Mouse (Mus musculus): ENCODE results near the gene Rpl27a. TPM values are rescaled to one million over a fixed set of nuclear protein-coding genes. Genes with fewer than 3 reads are reported as not detected.

Rpl27a gene
- polyA plus RNA-seq, 1 experiment from 2014 or later = 208 TPM

- H3K27me3 ChIP-seq (replicated peaks; ENCODE audit: control insufficient read depth, insufficient read depth, low read length) = no peaks in the 10 kb centered on the region
- peak overlapping the region; percentile 35; the same call in 1 of the 2 replicates for H3K27ac ChIP-seq (ENCODE audit: low read depth, low read length)
- H3K9ac ChIP-seq (ENCODE audit: low read depth, low read length) = no peak overlapping the region; the same call in 1 of the 2 replicates
- peaks cover 45% of the 10 kb centered on the region for H3K36me3 ChIP-seq (ENCODE audit: control insufficient read depth, insufficient read depth, low read length)
- ATAC-seq (replicated peaks; ENCODE audit: low FRiP score) (no peak), DNase-seq (ENCODE audit: low spot score) (no peak)
- H3K4me1 ChIP-seq (replicated peaks; ENCODE audit: control insufficient read depth, insufficient read depth, low read length) = peaks cover 8% of the 10 kb centered on the region
- no peaks in the 10 kb centered on the region for H3K9me3 ChIP-seq (ENCODE audit: control insufficient read depth, low read length)
- H3K4me2 ChIP-seq = no peak overlapping the region
- WGBS = 55% methylated on average over 2 of the region's 2 CpGs
- H3K4me3 ChIP-seq (ENCODE audit: low read depth, low read length) = no peak overlapping the region
Measured at GRCm38 (mm10) chr7:109523304-109523703, 4.4 kb downstream of the Rpl27a start.

GRCm38 (mm10) chr7:109523741-109524441 lies 4.9 kb downstream of the Rpl27a start:
- Histone ChIP-seq H3K4me3 (ENCODE audit: low read depth, low read length) (no peak overlapping the region), H3K9me3 (ENCODE audit: control insufficient read depth, low read length) (no peaks in the 10 kb centered on the region), H3K27ac (ENCODE audit: low read depth, low read length) (no peak overlapping the region; the same call in 1 of the 2 replicates), H3K4me1 (replicated peaks; ENCODE audit: control insufficient read depth, insufficient read depth, low read length) (peaks cover 7% of the 10 kb centered on the region), H3K4me2 (no peak overlapping the region), H3K27me3 (replicated peaks; ENCODE audit: control insufficient read depth, insufficient read depth, low read length) (no peaks in the 10 kb centered on the region), H3K36me3 (ENCODE audit: control insufficient read depth, insufficient read depth, low read length) (peaks cover 45% of the 10 kb centered on the region), H3K9ac (ENCODE audit: low read depth, low read length) (no peak overlapping the region)
- DNase-seq (ENCODE audit: low spot score) (no peak), ATAC-seq (replicated peaks; ENCODE audit: low FRiP score) (no peak)
- WGBS = 62% methylated on average over 6 of the region's 6 CpGs

GRCm38 (mm10) chr7:109524442-109524744 lies 5.4 kb downstream of the Rpl27a start:
- Histone ChIP-seq H3K4me1 (replicated peaks; ENCODE audit: control insufficient read depth, insufficient read depth, low read length) (peaks cover 7% of the 10 kb centered on the region), H3K27me3 (replicated peaks; ENCODE audit: control insufficient read depth, insufficient read depth, low read length) (no peaks in the 10 kb centered on the region), H3K4me2 (no peak overlapping the region), H3K4me3 (ENCODE audit: low read depth, low read length) (no peak overlapping the region), H3K9me3 (ENCODE audit: control insufficient read depth, low read length) (no peaks in the 10 kb centered on the region), H3K27ac (ENCODE audit: low read depth, low read length) (no peak overlapping the region; the same call in 1 of the 2 replicates), H3K9ac (ENCODE audit: low read depth, low read length) (no peak overlapping the region), H3K36me3 (ENCODE audit: control insufficient read depth, insufficient read depth, low read length) (peaks cover 45% of the 10 kb centered on the region)
- no peak for DNase-seq (ENCODE audit: low spot score)
- ATAC-seq (replicated peaks; ENCODE audit: low FRiP score) = no peak

GRCm38 (mm10) chr7:109524763-109525162 lies 5.8 kb downstream of the Rpl27a start:
- no peak overlapping the region for H3K4me2 ChIP-seq
- no peak for DNase-seq (ENCODE audit: low spot score)
- no peak overlapping the region for H3K9ac ChIP-seq (ENCODE audit: low read depth, low read length)
- no peak overlapping the region for H3K27ac ChIP-seq (ENCODE audit: low read depth, low read length)
- H3K4me1 ChIP-seq (replicated peaks; ENCODE audit: control insufficient read depth, insufficient read depth, low read length) = peaks cover 7% of the 10 kb centered on the region
- H3K36me3 ChIP-seq (ENCODE audit: control insufficient read depth, insufficient read depth, low read length) = peaks cover 45% of the 10 kb centered on the region
- ATAC-seq (replicated peaks; ENCODE audit: low FRiP score) = no peak
- no peak overlapping the region for H3K4me3 ChIP-seq (ENCODE audit: low read depth, low read length)
- no peaks in the 10 kb centered on the region for H3K27me3 ChIP-seq (replicated peaks; ENCODE audit: control insufficient read depth, insufficient read depth, low read length)
- H3K9me3 ChIP-seq (ENCODE audit: control insufficient read depth, low read length) = no peaks in the 10 kb centered on the region
- 85% methylated on average over 3 of the region's 3 CpGs for WGBS

GRCm38 (mm10) chr7:109525740-109526663 lies 7.1 kb downstream of the Rpl27a start:
- Histone ChIP-seq H3K9ac (ENCODE audit: low read depth, low read length) (no peak overlapping the region), H3K27ac (ENCODE audit: low read depth, low read length) (peak overlapping the region; percentile 8; the same call in 1 of the 2 replicates), H3K4me1 (replicated peaks; ENCODE audit: control insufficient read depth, insufficient read depth, low read length) (peaks cover 5% of the 10 kb centered on the region), H3K9me3 (ENCODE audit: control insufficient read depth, low read length) (no peaks in the 10 kb centered on the region), H3K4me2 (no peak overlapping the region), H3K27me3 (replicated peaks; ENCODE audit: control insufficient read depth, insufficient read depth, low read length) (no peaks in the 10 kb centered on the region), H3K4me3 (ENCODE audit: low read depth, low read length) (no peak overlapping the region), H3K36me3 (ENCODE audit: control insufficient read depth, insufficient read depth, low read length) (peaks cover 41% of the 10 kb centered on the region)
- ATAC-seq (replicated peaks; ENCODE audit: low FRiP score) = no peak
- WGBS = 72% methylated on average over 16 of the region's 16 CpGs
- no peak for DNase-seq (ENCODE audit: low spot score)

- ATAC-seq (replicated peaks; ENCODE audit: low FRiP score) = no peak
- H3K4me1 ChIP-seq (replicated peaks; ENCODE audit: control insufficient read depth, insufficient read depth, low read length) = peaks cover 5% of the 10 kb centered on the region; the same call in 1 of the 2 replicates
- no peaks in the 10 kb centered on the region for H3K9me3 ChIP-seq (ENCODE audit: control insufficient read depth, low read length)
- no peak for DNase-seq (ENCODE audit: low spot score)
- no peaks in the 10 kb centered on the region for H3K27me3 ChIP-seq (replicated peaks; ENCODE audit: control insufficient read depth, insufficient read depth, low read length)
- no peak overlapping the region for H3K4me3 ChIP-seq (ENCODE audit: low read depth, low read length)
- no peak overlapping the region for H3K4me2 ChIP-seq
- no peak overlapping the region for H3K9ac ChIP-seq (ENCODE audit: low read depth, low read length)
- peaks cover 26% of the 10 kb centered on the region for H3K36me3 ChIP-seq (ENCODE audit: control insufficient read depth, insufficient read depth, low read length)
- no peak overlapping the region for H3K27ac ChIP-seq (ENCODE audit: low read depth, low read length)
- 76% methylated on average over 3 of the region's 3 CpGs for WGBS
Measured at GRCm38 (mm10) chr7:109527536-109527935, 8.6 kb downstream of the Rpl27a start.

- WGBS = 27% methylated on average over 3 of the region's 3 CpGs
Measured at GRCm38 (mm10) chr7:109528356-109528755, 9.4 kb downstream of the Rpl27a start.

GRCm38 (mm10) chr7:109529741-109530140 lies 10.8 kb downstream of the Rpl27a start:
- WGBS = 69% methylated on average over 2 of the region's 2 CpGs
- Histone ChIP-seq H3K9me3 (ENCODE audit: control insufficient read depth, low read length) (no peaks in the 10 kb centered on the region), H3K4me3 (ENCODE audit: low read depth, low read length) (no peak overlapping the region), H3K4me2 (no peak overlapping the region), H3K9ac (ENCODE audit: low read depth, low read length) (no peak overlapping the region), H3K4me1 (replicated peaks; ENCODE audit: control insufficient read depth, insufficient read depth, low read length) (0 out of 2 replicates have a peak, but pooled peaks cover 5% of the 10 kb centered on the region), H3K36me3 (ENCODE audit: control insufficient read depth, insufficient read depth, low read length) (peaks cover 10% of the 10 kb centered on the region; the same call in 1 of the 2 replicates), H3K27me3 (replicated peaks; ENCODE audit: control insufficient read depth, insufficient read depth, low read length) (no peaks in the 10 kb centered on the region), H3K27ac (ENCODE audit: low read depth, low read length) (no peak overlapping the region)
- DNase-seq (ENCODE audit: low spot score) = no peak
- no peak for ATAC-seq (replicated peaks; ENCODE audit: low FRiP score)

More at GRCm38 (mm10) chr7:109528356-109528755, 9.4 kb downstream of the Rpl27a start:
- DNase-seq (ENCODE audit: low spot score) (peak; percentile 55), ATAC-seq (replicated peaks; ENCODE audit: low FRiP score) (0 out of 2 replicates have a peak, but pooled peaks have one; percentile 5)
- Histone ChIP-seq H3K36me3 (ENCODE audit: control insufficient read depth, insufficient read depth, low read length) (peaks cover 19% of the 10 kb centered on the region; the same call in 1 of the 2 replicates), H3K9ac (ENCODE audit: low read depth, low read length) (no peak overlapping the region), H3K4me1 (replicated peaks; ENCODE audit: control insufficient read depth, insufficient read depth, low read length) (0 out of 2 replicates have a peak, but pooled peaks cover 5% of the 10 kb centered on the region), H3K4me3 (ENCODE audit: low read depth, low read length) (no peak overlapping the region), H3K27ac (ENCODE audit: low read depth, low read length) (no peak overlapping the region), H3K4me2 (no peak overlapping the region), H3K27me3 (replicated peaks; ENCODE audit: control insufficient read depth, insufficient read depth, low read length) (no peaks in the 10 kb centered on the region), H3K9me3 (ENCODE audit: control insufficient read depth, low read length) (no peaks in the 10 kb centered on the region)

Measured in liver, embryonic 11.5 days (tissue).